Mouse (Mus musculus) heart, postnatal 36 days (tissue): Measurements from ENCODE around the gene Hepacam. TPM values are rescaled to one million over a fixed set of nuclear protein-coding genes. Genes with fewer than 3 reads are reported as not detected.

Experiments
- DNase-seq, 2 experiments: peaks; one replicate each; pipeline ENCODE4 v3.0.0; 2021 to 2022
- intact Hi-C: fragments of 180-260 bp; cut with DNase I; formaldehyde crosslinking; loops from one replicate; pipeline ENCODE4 v1.15.1; 2025
- total RNA-seq, 2 experiments: library from RNA; stranded (reverse); gene quantifications; 2 replicates each; pipeline ENCODE4 v1.2.3; 2021

Gene Hepacam
- total RNA-seq, 2 experiments from 2014 or later = not detected

DNA sequence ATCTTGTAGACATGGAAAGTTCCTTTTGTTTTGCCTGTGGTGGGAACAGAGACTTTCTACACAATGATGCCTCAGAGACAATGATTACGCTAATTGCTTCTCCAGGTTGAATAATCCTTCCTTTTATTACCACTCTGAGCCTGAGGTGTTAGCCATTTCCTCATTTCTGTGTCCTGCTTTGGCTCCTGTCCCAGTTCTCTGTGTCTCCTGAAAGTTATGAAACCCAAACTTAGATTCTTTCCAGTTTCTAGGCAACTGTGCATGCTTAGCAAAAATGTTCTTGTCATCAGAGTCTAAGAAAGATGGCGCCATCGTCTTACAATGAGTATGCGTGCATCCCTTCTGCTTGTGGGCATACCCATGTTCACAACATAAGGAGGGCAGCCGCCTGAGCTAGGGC lies 8.6 kb downstream of the Hepacam start:
- intact Hi-C loops = no loop called here
- no peak for DNase-seq

DNA sequence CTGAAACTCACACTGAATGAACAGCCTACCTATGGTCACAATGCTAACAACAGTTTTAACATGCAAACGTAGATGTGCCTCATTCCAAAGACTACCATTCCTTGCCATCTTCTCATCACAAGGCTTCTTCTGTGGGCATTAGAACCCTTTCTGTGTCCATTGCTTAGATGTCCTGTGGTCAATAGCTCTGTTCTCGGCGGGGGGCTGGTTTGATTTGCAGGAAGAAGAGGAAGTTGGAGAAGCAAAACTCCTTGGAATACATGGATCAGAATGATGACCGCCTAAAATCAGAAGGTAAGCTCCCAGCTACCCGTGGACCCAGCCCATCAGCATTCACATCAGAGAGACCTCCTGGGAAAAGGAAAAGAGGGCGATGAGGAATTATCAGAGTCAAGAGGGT lies 16.0 kb downstream of the Hepacam start:
- intact Hi-C loops = no loop called here
- no peak for DNase-seq

DNA sequence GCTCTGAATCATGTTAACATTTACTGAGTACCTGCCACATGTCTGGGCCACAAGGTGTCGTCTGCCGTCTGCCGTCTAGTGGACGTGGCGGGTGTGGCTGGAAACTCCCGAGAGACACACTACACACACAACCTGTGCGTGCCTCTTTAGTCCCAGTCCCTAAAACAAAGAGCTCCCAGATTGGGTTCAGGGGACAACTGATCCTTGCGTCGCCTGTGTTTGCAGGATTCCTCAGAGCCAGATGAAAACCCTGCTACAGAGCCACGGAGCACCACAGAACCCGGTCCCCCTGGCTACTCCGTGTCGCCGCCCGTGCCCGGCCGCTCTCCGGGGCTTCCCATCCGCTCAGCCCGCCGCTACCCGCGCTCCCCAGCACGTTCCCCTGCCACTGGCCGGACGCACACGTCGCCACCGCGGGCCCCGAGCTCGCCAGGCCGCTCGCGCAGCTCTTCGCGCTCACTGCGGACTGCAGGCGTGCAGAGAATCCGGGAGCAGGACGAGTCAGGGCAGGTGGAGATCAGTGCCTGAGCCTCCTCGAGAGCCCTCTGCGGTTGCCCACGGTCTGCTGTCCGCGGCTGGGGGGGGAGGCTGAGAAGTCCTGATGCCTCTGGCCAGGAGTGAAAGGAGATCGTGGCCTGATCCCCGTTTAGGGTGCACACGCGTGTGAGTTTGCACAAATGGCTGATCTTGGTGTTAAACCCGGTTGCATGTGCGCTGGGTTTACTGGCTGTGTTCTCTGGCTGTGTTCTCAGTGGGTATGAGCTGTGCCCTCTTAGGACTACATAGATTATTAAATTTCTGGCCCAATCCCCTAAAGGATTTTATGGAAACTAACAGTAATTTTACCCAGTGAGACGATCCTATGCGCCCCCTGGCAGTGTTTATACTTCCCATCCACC lies 17.4 kb downstream of the Hepacam start:
- intact Hi-C loops = loop anchor here (2.0 kb wide), 1 partner anchor 14 kb away; no protein-coding TSS in a partner anchor
- peak; percentile 49 for DNase-seq

DNA sequence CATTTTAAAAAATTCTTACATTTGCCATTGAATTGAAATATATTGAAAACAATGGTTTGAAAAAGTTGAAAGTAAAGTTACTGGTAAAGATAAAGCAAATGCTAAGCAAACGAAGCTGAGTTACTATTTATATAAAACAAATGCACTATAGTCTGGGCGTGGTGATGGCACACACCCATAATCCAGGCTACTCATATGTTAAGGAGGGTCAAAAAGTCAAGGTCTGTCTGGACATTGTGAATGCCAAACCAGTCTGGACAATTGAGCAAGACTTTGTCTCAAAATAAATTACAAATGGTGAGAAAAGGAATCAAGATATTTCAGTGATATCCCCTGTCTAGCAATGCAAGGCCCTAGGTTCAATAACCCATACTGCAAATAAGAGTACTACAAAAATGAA lies 23.7 kb downstream of the Hepacam start:
- no peak for DNase-seq
- intact Hi-C loops = no loop called here

DNA sequence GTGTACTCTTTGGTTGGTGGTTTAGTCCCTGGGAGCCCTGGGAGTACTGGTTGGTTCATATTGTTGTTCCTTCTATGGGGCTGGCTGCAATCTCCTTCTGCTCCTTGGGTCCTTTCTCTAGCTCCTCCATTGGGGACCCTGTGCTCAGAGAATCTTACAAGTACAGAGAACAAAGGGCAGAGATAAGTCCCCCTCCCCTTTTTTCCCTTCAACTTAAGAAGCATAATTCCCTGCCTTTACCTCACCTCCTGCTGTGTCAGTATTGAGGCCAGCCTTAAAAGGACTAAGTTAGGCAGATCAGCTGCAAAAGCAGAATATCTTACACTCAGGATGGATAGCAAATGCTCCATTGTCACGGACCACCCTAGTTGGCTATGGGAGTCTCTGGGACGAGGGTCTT lies 24.9 kb downstream of the Hepacam start:
- no peak for DNase-seq
- intact Hi-C loops = no loop called here

DNA sequence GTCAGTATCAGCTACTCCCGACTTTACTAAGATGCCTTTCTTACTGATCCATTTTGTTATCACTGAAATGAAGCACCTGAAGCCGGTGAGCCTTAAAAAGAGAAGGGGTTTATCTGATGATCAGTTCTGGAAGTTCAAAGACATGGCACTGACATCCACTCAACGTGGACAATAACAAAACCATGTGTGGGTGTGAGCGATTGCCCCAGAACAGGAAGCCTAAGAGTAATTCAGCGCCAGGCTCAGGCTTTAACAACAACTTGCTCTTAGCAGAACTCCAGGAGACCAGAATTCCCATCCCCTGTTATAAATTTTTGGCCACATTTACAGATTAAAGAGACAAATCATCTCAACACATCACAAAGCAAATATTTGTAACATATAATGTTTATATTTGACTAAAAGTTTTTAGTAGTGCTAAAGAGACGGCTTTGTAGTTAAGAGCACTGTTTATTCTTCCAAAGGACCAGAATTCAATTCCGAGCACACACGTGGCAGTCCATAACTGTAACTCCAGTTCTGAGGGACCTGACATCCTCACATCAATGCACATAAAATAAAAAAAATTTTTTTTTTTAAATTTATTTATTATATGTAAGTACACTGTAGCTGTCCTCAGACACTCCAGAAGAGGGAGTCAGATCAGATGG lies 26.5 kb downstream of the Hepacam start:
- DNase-seq = no peak
- intact Hi-C loops = no loop called here

DNA sequence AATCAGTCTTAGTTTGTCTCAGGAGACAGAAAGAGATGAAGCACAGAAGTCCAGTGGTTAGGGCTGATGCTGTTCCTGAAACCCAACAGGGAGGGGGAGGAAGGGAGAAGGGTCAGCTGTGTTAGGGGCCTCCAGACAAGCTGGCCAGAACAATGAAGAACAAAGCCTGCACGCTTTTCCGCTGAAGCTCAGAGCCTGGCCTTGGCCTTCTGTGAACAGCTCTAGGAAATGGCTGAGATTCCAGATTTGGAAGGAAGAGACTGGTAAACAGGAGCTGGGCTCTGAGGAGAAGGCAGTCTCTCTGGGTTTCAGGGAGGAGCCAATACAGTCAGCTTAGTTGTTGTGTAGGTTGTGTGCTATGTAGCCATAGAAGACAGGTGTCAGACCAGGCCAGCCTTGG lies 33.4 kb downstream of the Hepacam start:
- no peak for DNase-seq
- intact Hi-C loops = loop anchor here (5.0 kb wide), 1 partner anchor 33 kb away; the partner anchor contains the start of gene Hepacam

DNA sequence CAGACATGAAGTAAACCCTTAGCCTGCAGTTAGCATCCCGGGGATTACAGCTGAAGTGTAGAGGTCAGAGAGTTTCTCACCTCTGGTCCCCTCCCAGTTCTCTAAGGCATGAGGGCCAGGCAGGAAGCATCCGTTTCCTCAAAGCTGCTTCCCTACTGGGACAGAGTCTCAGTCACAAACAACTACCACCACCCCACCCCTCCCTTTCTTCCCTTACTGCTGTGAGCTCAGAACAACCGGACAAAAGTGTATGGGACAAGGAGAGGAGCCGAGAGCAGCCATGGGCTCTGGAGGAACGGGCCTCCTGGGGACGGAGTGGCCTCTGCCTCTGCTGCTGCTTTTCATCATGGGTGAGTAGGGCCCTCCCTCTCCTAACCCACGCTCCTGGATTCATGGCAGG lies 34.7 kb downstream of the Hepacam start, which contains the start of gene Robo4:
TSS of gene Robo4 (plus strand) at position 96 of the 400 bp plus-strand sequence.
- intact Hi-C loops = loop anchor here (1.0 to 5.0 kb wide), 2 partner anchors 35 to 128 kb away; partner anchors contain the start of gene Hepacam
- DNase-seq = peak in 1 of 2 experiments; percentile 37

DNA sequence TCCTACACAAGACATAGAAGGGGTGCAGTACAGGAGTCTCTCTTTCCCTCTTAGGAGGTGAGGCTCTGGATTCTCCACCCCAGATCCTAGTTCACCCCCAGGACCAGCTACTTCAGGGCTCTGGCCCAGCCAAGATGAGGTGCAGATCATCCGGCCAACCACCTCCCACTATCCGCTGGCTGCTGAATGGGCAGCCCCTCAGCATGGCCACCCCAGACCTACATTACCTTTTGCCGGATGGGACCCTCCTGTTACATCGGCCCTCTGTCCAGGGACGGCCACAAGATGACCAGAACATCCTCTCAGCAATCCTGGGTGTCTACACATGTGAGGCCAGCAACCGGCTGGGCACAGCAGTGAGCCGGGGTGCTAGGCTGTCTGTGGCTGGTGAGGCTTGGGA lies 35.4 kb downstream of the Hepacam start:
- intact Hi-C loops = loop anchor here (5.0 kb wide), 1 partner anchor 35 kb away; the partner anchor contains the start of gene Hepacam
- DNase-seq = no peak

DNA sequence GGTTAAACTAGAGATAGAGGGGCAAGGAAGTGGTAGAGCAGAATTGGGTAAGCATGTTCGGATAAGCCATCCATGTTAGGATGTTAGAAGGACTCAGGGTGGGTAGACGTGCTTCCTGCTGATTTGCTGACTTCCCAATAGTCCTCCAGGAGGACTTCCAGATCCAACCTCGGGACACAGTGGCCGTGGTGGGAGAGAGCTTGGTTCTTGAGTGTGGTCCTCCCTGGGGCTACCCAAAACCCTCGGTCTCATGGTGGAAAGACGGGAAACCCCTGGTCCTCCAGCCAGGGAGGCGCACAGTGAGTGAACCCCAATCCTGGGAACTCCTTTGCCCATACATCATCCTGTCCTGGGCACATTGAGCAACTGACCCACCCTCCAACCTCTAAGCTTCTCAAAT lies 35.9 kb downstream of the Hepacam start:
- DNase-seq = no peak
- intact Hi-C loops = loop anchor here (5.0 kb wide), 1 partner anchor 36 kb away; the partner anchor contains the start of gene Hepacam

DNA sequence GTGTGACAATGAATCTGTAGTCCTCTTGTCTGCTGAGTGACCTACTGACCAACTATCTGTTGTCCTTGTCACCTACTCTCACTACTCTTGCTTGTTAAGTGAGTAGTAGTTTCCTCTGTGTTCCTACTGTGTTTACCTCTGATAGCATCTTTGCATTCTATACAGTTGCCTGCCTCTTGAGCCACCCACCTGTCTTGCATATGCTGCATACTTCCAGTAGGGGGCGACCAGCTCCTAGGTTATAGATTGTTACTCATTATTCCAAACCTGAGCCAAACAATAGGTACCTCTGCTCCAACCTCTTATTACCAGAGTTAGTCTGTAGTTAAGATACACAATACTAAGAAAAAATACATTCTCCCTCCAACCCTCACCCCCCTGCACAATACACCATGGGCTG lies 39.2 kb downstream of the Hepacam start:
- intact Hi-C loops = no loop called here
- DNase-seq = no peak

DNA sequence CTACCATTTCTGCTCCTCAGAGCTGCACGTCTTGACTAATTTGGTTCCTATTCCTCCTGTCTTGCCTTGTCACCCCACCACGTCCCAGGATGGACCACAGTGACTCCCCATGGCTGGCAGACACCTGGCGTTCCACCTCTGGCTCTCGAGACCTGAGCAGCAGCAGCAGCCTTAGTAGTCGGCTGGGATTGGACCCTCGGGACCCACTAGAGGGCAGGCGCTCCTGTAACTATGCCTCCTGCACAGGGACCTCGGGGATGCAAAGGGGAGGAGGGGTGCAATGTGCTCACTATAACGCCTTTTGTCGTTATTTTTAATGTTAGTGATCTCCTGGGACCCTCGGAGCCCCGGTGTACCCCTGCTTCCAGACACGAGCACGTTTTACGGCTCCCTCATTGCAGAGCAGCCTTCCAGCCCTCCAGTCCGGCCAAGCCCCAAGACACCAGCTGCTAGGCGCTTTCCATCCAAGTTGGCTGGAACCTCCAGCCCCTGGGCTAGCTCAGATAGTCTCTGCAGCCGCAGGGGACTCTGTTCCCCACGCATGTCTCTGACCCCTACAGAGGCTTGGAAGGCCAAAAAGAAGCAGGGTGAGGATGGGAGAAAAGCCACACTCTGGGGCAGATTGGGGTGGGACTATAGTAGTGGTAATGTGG lies 40.8 kb downstream of the Hepacam start:
- DNase-seq = no peak
- intact Hi-C loops = no loop called here

DNA sequence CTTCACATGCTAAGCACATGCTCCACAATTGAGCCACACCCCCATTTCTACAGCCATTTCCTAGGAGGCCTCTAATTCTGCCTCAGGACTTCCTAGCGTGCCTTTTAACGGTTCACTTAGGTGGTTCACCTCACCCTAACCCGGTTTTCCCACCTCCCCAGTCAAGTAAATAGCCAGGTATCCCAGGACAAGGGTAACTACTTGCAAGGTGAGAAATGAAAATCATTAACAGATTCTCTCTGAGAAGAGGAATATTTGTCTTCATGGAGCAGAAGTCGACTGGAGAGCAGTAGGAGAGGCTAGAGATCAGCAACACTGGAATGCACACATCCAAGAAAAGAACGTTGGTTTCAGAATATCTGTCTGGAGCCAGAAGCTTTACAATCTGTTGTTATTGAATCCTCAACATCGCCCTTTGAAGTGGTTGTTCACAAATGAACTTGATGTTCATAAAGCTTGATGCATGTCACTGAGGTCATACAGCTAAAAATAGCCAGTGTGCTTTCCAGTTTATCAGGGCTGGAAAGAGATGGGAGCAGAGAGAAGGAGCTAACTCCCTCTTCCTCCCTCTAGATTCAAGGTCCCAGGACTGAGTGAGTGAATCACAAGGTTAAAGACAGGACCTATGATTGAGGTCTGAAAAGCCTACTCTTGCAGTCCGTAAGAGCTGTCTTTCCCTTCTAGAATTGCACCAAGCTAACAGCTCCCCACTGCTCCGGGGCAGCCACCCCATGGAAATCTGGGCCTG lies 42.7 kb downstream of the Hepacam start:
- intact Hi-C loops = no loop called here
- DNase-seq = no peak

DNA sequence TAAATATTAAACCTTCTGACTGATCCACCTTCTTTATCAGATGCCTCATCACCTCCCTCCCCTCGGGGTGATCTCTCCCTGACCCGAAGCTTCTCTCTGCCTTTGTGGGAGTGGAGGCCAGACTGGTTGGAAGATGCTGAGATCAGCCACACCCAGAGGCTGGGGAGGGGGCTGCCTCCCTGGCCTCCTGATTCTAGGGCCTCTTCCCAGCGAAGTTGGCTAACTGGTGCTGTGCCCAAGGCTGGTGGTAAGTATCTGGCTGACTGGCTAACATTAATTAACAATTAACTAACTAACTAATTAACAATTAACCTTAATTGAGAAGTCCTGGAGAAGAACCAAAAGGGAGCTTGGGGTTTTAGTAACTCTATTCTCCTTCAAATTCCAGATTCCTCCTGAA lies 45.8 kb downstream of the Hepacam start:
- intact Hi-C loops = no loop called here
- DNase-seq = no peak

DNA sequence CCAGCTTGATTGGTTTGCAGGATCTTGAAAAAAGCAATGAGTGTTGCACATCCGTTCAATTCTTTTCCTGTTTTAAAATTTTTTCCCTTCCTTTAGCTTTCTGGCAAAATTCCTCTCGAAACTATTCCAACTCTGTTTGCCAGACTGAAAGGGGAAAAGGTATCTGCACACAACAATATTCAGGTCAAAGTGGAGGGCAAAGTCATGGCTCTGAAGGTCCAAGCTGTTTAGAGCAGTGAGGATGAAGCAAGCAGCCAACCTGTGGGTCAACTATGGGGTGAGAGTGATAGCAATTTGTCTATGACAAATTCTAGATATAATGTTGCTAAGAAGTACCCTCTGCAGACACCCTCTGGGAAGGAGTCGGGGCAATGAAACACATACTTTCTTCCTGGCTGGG lies 47.5 kb downstream of the Hepacam start:
- intact Hi-C loops = no loop called here
- DNase-seq = no peak

DNA sequence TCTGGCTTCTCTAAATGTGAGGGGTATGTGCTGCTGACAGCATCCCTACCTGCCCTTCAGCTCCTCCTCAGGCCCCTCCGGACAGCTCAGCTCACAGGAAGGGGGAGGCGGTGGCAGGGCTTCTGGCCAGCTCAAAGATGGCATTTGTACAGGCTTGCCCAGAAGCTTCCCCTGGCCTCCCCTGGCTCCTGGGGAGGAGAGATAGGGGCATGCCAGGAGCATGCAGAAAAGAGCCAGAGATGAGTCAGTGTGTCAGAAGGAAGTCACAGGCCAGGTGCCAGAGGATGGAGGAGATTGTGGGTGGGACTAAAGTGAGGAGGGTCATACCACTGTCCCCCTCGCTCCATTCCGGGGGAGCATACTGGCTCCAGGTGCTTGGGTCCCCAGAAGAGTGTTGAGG lies 51.6 kb downstream of the Hepacam start:
- intact Hi-C loops = no loop called here

DNA sequence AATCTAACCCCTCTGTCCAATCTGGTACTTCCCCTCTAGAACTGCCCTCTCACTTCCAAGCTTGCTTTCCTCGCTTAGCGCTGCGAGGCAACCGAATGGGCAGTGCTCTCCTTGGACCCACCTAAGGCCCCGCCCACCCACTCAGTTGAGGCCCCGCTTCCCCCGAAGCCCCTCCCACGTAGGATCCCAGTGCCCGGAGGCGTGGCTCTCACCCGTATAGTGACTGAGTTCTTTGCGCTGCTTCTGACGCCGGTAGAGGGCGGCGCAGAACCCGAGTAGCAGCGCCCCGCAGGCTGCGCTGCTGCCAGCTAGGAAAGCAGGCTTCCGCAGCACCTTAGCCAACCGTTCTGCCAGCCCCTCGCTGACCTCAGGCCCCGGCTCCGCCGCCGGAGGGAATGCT lies 53.5 kb downstream of the Hepacam start:
- DNase-seq = peak; percentile 71 to 79
- intact Hi-C loops = no loop called here

More for the DNA sequence above, 51.6 kb downstream of the Hepacam start:
- no peak for DNase-seq

DNA sequence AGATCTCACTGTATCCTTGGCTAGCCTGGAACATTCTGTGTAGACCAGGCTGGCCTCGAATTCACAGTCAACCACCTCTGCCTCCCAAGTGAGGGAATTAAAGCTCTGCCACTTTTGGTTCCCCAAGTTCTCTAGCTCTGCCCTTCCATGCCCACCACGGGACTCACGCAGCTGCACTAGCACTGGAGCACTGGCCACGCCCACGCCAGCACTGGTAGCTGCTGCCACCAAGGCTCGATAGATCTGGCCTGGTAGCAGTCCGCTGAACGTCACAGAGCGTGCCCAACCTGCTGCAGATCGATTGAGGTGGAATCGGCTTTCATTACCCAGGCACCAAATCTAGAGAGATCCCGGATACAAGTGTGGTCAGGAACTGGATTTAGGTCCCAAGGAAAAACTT lies 54.1 kb downstream of the Hepacam start:
- intact Hi-C loops = no loop called here
- DNase-seq = no peak

DNA sequence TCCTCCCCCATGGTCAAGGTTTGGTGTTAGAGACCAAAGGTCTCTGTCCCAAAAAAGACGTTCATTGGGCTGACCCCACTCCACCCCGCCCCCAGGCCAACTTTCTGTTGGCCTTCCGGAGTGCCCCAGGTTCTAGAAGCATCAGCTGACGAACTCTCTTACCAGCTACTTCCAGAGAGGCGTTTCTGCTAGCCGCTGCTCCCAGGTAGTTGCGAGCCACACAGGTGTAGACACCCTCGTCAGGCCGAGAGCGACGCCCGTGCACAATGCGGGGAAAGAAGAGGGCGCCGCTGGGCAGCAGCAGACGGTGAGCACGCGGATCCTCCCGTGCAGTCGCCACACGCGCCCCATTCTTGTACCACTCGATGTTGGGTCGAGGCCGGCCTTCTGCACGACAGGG lies 62.2 kb downstream of the Hepacam start:
- no peak for DNase-seq
- intact Hi-C loops = no loop called here

DNA sequence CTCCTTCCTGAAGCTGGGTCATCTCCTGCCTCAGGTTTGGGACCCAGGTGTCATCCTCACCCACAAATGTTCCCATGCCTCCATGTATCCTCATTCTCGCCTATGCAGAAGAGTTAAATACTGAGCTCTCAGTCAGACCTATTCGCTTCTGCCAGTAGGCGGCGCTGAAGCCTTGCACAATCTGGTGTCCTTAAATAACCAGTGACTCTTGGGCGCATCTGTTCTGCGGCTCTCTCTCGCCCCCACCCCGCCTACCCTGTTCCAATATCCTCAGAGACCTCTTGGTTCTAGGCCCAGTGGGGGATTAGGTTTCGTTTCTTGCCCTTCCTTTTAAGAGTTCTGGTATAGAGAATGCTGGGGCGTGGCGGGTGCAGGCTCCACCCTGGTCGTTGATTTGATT lies 63.4 kb downstream of the Hepacam start:
- intact Hi-C loops = loop anchor here (1.0 to 2.0 kb wide), 2 partner anchors 187 to 502 kb away; no protein-coding TSS in a partner anchor
- DNase-seq = peak; percentile 84 to 91
